Mouse (Mus musculus): ENCODE results near the gene Bcdin3d.
A peak's percentile ranks its signal among the peaks of the same experiment; 100 is the strongest.
"Not testable (repeated sequence)": the region's sequence is repeated elsewhere in the genome, so short reads cannot be mapped to it uniquely, and the experiment has no call there.

Gene Bcdin3d

DNA sequence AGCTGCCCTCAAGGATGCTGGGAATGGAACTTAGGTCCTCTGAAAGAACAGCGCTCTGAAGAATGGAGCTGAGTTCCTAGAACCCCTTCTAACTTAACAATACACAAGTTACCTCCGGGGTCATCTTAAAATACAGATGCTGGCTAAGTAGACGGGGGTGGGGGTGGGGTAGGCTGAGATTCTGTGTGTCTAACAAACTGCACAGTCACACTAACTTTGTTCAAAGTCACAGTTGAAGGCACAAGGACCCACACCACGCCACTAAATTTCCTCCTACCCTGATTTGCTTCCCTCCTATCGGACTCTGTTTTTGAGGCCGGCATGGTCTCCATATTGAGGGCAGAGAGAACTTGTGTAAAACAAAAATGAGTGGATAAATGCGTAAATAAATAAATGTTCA lies 1.6 kb downstream of the Bcdin3d start:
- no peak for DNase-seq

GRCm38 (mm10) chr15:99471677-99472063 lies 2.9 kb downstream of the Bcdin3d start:
- DNase-seq, result no peak

GRCm38 (mm10) chr15:99470971-99471676 lies 3.4 kb downstream of the Bcdin3d start:
- DNase-seq, result peak; percentile 70

DNA sequence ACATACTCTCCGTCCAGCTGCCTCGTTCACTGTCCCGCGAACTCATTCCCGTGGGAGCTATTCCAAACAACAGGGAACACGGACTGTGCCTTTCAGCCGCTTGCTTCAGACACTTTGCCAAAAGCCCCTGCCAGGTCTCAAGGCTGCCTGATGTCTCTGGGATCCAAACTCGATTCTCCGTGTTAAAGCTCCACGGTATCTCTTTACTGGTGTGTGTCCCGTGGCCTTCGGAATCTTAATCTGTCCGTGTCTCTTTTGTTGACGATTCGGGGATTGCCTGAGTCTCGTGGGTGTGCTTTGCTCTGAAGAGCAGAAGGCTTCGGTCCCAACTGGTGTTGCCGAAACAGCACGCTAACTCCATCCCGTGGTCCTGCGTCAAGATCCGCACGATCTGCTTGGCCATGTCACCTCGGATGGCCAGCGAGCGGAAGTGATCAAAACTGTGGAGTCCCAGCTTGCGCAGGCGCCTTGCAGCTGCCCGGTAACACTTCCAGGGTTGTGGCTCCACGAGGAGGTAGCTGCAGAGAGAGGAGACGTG lies 4.2 kb downstream of the Bcdin3d start:
- DNase-seq, result peak; percentile 83

DNA sequence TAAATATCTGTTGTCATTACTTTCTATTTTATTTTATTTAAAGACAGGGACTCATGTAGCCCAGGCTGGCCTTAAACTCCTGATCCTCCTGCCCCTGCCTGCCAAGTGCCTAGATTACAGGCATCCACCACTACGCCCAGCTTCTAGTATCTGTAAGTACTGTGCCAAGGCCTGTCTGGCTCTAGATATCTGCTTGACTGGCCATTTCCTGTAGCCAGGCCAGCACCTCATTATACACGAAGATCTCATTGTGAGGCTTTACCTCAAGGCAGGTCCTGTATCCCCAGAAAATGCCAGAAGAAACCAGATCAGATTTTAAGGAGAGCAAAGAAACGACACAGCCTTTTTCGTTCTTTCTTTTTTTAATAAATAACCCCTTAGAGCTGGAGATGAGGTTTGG lies 4.8 kb downstream of the Bcdin3d start:
- peak; percentile 37 for DNase-seq

DNA sequence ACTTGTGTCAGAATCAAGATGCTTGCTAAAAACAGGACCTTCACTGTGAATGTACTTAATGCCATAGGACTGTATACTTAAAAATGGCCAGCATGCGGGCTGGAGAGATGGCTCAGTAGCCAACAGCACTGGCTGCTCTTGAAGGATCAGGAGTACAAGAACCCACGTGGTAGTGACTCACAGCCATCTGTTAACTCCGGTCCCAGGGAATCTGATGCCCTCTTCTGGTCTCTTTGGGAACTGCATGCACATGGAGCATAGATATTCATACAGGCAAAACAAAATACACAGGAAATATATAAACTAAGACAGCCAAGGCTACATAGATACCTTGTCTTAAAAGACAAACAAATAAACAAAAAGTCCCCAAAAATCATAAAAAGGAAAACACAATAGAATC lies 5.5 kb downstream of the Bcdin3d start:
- DNase-seq, result peak; percentile 76

GRCm38 (mm10) chr15:99463194-99463593 lies 11.3 kb downstream of the Bcdin3d start:
- DNase-seq, result no peak

DNA sequence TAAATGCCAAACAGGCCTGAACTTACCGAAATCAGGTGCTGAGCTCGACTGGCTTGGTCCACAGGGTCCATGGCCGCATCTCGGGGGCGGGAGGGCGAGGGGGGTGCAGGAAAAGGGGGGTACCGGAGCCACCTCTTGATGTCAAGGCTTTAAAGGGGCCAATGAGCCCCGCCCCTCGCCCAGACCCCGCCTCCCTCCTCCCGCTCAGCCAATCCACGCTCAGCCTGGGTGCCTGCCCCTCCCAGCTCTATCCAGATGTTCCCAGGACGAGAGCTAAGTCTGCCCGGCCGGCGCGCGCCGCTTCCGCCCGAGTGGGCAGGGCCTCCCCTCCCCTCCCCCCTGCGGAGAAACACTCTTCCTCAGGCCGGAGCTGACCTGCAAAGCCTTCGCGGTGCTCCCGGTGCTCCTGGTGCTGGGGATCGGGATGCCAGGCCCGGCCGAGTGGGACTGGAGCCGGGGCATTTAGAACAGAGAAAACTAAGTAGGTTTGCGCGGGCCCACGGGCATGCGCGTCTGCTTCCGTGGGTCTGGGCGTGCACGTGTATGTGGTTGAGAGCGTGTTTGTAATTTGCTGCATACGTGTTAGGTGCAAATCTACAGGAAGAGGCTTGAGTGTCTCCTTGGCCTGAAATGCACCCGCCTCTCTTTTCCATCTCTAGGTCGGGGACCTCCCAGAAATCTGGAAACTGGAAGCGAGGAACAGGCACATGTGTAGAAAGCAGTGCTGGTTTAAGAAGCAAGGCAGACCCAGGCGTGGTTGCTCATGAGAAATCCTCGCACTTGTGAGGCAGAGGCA lies 16.7 kb downstream of the Bcdin3d start, which contains the start of gene Nckap5l:
Gene Nckap5l, minus strand, starts transcription at position 143 of the 796 bp plus-strand sequence.
- DNase-seq, result peak; percentile 83

GRCm38 (mm10) chr15:99456963-99457605 lies 17.4 kb downstream of the Bcdin3d start:
- DNase-seq, result peak; percentile 64

- DNase-seq, result no peak
Measured at GRCm38 (mm10) chr15:99456338-99456962, 18.1 kb downstream of the Bcdin3d start.

GRCm38 (mm10) chr15:99455415-99455814 lies 19.1 kb downstream of the Bcdin3d start:
- DNase-seq, result no peak

GRCm38 (mm10) chr15:99454585-99455279 lies 19.8 kb downstream of the Bcdin3d start:
- no peak for DNase-seq

DNA sequence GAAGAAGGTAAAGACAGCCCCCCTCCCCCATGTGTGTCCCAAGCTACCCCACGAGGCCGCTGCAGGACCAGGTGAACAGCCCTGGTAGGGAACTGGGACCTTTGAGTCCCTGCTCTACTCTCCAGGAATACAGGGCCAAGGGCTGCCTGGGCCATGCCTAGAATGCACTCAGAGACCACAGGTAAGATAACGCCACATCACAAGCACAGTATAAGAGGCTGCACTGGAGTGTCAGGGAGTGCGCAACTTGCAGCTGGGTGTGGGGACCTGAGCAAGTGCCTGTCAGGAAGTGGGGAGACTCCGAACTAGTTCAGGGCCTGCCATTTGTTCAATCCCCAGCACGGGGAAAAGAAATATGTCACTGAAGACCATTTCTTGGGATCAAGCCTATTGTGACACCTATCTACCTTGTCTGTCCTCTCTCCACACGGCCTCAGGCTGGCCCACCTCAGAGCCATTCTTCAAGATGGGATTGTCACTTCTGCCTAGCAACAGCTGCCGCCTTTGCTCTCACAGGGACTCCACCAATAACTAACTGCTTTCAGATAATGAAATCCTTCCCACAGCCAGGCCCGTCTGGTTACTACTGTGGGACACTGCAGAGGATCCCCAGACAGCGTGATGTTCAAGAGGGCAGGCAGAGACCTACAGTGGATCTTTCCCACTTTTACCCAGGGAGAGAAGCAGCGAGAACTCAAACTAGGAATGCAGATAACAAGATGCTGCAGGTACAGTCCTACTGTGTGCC lies 21.2 kb downstream of the Bcdin3d start:
- DNase-seq, result no peak

DNA sequence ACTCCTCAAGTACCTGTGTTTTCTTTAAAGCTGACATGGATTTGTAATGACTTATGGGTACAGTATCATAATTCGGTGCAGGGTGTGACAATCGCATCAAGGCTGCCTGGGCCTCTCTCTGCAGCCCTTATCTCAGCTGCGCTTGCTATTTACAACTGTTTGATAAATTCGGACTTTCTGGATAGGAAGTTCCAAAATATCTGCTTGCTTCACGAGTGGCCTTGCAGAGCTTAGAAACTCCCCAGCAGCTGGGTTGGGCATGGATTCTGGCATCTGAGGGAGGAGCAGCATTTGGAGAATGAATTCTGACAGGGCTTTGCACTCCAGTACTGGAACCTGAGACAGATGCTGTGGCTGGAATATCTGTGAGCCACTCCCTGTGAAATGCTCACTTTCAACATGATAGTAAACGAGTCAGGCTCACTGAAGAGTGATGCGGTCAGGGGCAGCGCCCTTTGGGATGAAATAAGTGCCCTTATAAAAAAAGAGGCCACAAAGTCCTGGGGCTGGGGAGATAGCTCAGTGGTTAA lies 24.7 kb downstream of the Bcdin3d start:
- no peak for DNase-seq

- peak; percentile 77 for DNase-seq
Measured at GRCm38 (mm10) chr15:99449131-99449750, 25.3 kb downstream of the Bcdin3d start.

GRCm38 (mm10) chr15:99446136-99446535 lies 28.4 kb downstream of the Bcdin3d start:
- DNase-seq, result not testable (repeated sequence)

GRCm38 (mm10) chr15:99445567-99445966 lies 29.0 kb downstream of the Bcdin3d start:
- DNase-seq, result no peak

DNA sequence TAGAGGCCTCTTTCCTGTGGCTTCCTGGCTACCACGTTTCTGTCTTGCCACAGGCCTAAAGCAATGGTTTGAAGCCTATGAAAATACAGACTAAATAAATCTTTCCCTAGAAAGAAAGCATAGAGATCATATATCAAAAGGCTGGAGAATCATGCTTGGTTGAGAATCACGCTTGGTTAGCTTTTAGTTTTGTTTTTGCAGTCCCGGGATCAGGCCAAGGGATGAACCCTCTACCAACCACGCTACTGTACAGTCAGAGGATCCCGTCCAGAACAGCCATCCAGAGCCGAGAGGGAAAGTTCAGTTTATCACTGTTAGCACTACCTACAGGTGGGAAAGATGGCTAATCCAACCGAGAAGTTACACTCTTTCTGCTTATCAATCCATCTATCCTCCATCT lies 32.2 kb downstream of the Bcdin3d start:
- no peak for DNase-seq

DNA sequence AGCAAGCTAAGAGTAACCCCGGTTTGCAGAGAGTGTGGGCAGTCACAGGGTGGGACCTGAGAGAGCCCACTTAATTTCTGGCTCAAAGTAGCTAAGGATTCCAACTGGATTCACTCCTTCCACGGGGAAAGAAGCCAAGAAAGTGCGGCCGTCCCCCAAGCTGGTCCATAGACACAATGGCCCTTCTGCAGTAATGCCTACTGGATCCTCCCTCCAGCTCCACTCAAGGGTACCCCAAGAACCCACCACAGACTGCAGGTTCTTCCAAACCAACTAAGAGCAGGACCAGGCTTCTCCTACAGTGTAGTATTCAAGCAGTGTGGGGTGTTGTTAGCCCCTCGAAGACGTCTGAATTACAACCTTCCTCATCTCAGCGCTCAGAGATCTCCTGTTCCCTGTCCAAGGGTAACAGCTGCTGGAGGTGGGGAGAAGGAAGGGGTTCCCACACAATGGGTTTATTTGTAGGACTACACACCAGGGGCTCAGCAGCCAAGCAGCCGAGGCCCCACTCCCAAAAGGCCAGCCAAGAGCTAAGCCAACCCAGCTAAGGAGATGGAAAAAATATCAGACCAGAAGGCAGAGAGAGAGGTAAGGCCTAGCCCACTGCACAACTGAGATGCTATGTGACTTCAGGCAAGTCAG lies 33.6 kb downstream of the Bcdin3d start:
- DNase-seq, result no peak

- no peak for DNase-seq
Measured at GRCm38 (mm10) chr15:99440112-99440815, 34.3 kb downstream of the Bcdin3d start.
